Mouse (Mus musculus) limb, embryonic 15.5 days (tissue): ENCODE measurements around the gene U2af1l4. TPM values are rescaled to one million over a fixed set of nuclear protein-coding genes. Genes with fewer than 3 reads are reported as not detected.

Experiments
- ATAC-seq: fragments of 200-750 bp; cut with Nextera tagmentation; 2 replicates; pipeline ENCODE4 v1.8.0; 2017; ENCODE audit warnings: low read depth, moderate TSS enrichment; ENCODE audit not compliant: insufficient number of reproducible peaks, low FRiP score, low TSS enrichment
- H3K27ac ChIP-seq: fragments of 300-500 bp; sonication (generic); 2 replicates; pipeline ENCODE4 v1.5.1; 2015; ENCODE audit warnings: moderate library complexity, mild to moderate bottlenecking, inconsistent platforms
- H3K27me3 ChIP-seq: fragments of 300-500 bp; sonication (generic); 2 replicates; pipeline ENCODE4 v1.6.1; 2015; ENCODE audit warnings: inconsistent platforms
- H3K36me3 ChIP-seq: fragments of 300-500 bp; sonication (generic); 2 replicates; pipeline ENCODE4 v1.6.1; 2015; ENCODE audit warnings: inconsistent platforms
- H3K4me1 ChIP-seq: fragments of 300-500 bp; sonication (generic); 2 replicates; pipeline ENCODE4 v1.6.1; 2015; ENCODE audit warnings: inconsistent platforms
- H3K4me2 ChIP-seq: fragments of 300-500 bp; sonication (generic); 2 replicates; pipeline ENCODE4 v1.6.1; 2015; ENCODE audit warnings: mild to moderate bottlenecking, inconsistent platforms
- H3K4me3 ChIP-seq: fragments of 300-500 bp; sonication (generic); 2 replicates; pipeline ENCODE4 v1.5.1; 2015; ENCODE audit warnings: mild to moderate bottlenecking, inconsistent platforms
- H3K9ac ChIP-seq: fragments of 300-500 bp; sonication (generic); 2 replicates; pipeline ENCODE4 v1.6.1; 2015; ENCODE audit warnings: inconsistent platforms
- H3K9me3 ChIP-seq: fragments of 300-500 bp; sonication (generic); 2 replicates; pipeline ENCODE4 v1.6.1; 2016; ENCODE audit warnings: inconsistent platforms
- WGBS: fragments of 180-500 bp; shearing (Covaris S2); methylation state at CpG from one replicate; pipeline ENCODE4 v1.1.7; 2015; 5-methylcytosine and 5-hydroxymethylcytosine counted together
- microRNA-seq: library from miRNA; unstranded; fragments of <30 nt; microRNA quantifications from one replicate; pipeline ENCODE4, GENCODE M21; 2016
- polyA plus RNA-seq: library from polyadenylated mRNA; unstranded; fragments of >200 nt; fragmentation: Nextera tagmentation; extraction: Ambion mirVana; gene quantifications from 2 replicates; pipeline ENCODE4 v1.2.1, GENCODE M21; 2015

The U2af1l4 gene
- polyA plus RNA-seq, 1 experiment from 2014 or later: 83.0 TPM

DNA sequence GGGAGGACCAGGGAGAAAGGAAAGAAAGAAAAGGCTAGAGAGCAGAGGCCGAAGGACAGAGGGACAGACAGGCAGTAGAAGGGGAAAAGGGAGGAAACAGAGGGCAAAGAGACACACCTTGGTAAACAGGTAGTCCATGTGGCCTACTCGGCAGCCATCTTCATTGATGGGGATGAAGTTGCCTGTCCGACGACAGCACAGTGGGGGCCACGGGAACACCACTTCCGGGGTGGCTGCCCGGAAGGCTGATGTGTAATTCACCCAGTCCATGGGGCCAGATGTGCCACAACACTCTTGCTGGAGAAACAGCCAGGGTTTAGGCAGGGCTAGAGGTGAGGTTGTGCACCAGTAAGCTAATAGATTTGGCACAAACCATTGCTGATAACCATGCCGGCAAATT lies 41.8 kb downstream of the U2af1l4 start:
- H3K27me3 ChIP-seq: no peaks in the 10 kb centered on the region
- H3K4me2 ChIP-seq: no peak overlapping the region
- H3K4me1 ChIP-seq: 0 out of 2 replicates have a peak, but pooled peaks cover 5% of the 10 kb centered on the region
- H3K9me3 ChIP-seq: no peaks in the 10 kb centered on the region
- no peak for ATAC-seq
- no peak overlapping the region for H3K27ac ChIP-seq
- no peaks in the 10 kb centered on the region for H3K36me3 ChIP-seq
- H3K4me3 ChIP-seq: no peak overlapping the region
- no peak overlapping the region for H3K9ac ChIP-seq
- 83% methylated on average over 8 of the region's 8 CpGs for WGBS

DNA sequence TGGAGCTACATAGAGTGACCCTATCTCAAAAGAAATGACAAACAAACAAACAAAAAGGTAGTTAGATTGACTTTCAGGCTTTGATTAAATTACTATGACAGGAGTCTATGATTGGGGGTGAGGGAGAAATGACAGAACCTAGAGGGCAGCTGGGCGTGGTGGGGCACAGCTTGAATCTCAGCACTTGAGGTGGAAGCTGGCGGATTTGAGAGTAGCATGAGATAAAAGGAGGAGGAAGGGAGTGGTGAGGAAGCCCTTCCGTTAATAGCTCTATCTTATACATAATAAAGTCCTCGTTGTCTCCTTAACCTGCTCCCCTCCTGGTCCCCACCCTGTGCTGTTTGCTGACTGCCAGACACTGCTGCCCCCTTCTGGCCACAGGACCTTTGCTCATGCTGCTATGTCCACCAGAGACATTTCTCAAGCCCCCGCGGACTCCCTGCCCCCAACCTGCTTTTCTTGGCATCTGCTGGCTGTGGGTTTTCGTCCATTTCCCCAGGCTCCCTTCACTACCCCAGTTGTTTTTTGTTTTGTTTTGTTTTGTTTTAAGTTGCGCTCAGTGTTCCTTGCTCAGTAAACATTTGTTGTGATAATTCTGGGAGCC lies 44.7 kb downstream of the U2af1l4 start:
- Histone ChIP-seq H3K36me3 (no peaks in the 10 kb centered on the region), H3K27ac (no peak overlapping the region), H3K9ac (no peak overlapping the region), H3K27me3 (no peaks in the 10 kb centered on the region), H3K4me1 (0 out of 2 replicates have a peak, but pooled peaks cover 5% of the 10 kb centered on the region), H3K4me3 (no peak overlapping the region), H3K4me2 (no peak overlapping the region), H3K9me3 (no peaks in the 10 kb centered on the region)
- 31% methylated on average over 8 of the region's 8 CpGs for WGBS
- no peak for ATAC-seq

DNA sequence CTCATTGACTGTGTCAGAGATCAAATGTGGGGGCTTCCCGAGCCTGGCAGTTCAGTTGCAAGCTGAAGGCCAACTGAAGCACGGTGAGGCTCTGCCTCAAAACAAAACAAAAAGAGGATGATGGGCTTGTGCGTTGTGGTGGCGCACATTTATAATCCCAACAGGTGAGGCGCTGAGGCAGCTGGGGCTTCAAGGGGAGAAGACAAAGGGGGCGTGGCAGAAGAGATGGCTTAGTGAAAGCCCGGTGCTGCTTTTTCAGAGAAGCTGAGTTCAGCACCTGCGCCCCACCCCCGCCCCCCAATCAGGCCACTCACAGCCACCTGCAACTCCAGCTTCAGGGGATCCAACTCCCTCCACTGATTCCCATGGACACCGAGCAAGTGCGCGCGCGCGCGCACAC lies 45.4 kb downstream of the U2af1l4 start:
- no peak overlapping the region for H3K27ac ChIP-seq
- no peak overlapping the region for H3K9ac ChIP-seq
- no peak for ATAC-seq
- 51% methylated on average over 16 of the region's 16 CpGs for WGBS
- H3K4me3 ChIP-seq: no peak overlapping the region
- no peaks in the 10 kb centered on the region for H3K9me3 ChIP-seq
- no peak overlapping the region for H3K4me2 ChIP-seq
- H3K4me1 ChIP-seq: 0 out of 2 replicates have a peak, but pooled peaks cover 5% of the 10 kb centered on the region
- H3K27me3 ChIP-seq: no peaks in the 10 kb centered on the region
- no peaks in the 10 kb centered on the region for H3K36me3 ChIP-seq

DNA sequence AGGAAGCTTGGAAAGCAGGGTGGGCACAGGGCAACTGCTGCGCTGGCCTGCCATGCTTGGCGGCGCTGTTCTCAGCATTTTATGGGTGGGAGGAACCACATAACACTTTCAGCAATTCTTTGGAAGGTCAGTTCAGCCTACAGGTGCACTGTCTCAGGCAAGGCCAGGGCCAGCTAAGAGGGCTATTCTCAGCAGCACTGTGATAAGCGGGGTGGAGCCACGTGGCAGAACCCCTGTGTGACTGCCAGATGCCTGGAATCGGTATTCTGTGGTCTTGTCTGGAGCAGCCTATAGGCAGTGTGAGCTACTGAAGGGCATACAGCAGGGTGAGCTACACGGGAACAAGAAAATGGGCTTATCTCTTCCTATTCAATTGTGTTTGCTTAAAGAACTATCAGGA lies 46.9 kb downstream of the U2af1l4 start:
- ATAC-seq: no peak
- Histone ChIP-seq H3K4me1 (0 out of 2 replicates have a peak, but pooled peaks cover 5% of the 10 kb centered on the region), H3K9me3 (no peaks in the 10 kb centered on the region), H3K27ac (no peak overlapping the region), H3K4me2 (no peak overlapping the region), H3K27me3 (no peaks in the 10 kb centered on the region), H3K4me3 (no peak overlapping the region), H3K9ac (no peak overlapping the region), H3K36me3 (no peaks in the 10 kb centered on the region)
- WGBS: 50% methylated on average over 7 of the region's 7 CpGs

DNA sequence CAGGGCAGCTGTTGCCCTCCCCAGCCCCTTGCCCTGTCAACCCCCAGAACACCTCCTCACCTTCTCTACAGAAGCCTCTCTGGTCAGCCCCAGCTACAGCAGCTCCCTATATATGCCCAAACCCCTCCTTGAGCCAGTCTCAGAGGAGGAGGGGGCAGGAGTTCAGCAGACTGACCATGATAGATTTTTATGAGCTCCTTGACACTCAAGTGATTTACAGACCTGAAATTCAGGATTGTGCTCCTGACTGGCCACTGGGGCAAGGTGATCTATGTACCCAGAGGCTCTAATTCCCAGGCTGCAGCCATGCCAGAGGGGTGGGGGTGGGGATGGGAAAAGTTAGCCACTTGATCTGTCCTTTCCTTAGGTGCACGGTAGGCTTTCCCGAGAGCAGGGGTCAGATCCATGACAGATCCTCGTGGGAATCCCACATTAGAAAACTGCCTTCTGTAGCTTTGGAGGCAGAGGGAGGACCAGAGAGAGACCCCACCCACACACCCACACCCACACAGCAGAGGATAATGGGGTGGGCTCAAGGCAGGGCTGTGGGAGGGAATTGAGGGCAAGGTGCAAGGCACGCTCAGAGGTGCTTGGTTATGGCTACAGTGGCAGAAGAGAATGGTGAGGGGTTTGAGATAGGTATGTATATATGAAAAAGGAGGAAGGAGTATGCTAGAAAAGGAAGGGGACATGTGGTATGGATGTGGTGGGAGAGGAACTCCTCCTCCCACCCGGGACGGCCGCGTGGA lies 49.7 kb downstream of the U2af1l4 start, which contains the start of gene Upk1a:
Upk1a (minus strand) TSS at position 194 of the 749 bp plus-strand sequence.
- H3K9me3 ChIP-seq: no peaks in the 10 kb centered on the region
- WGBS: 48% methylated on average over 8 of the region's 8 CpGs
- no peak within 1 kb of the TSS for H3K27ac ChIP-seq
- H3K36me3 ChIP-seq: peaks cover 24% of the 10 kb centered on the region
- ATAC-seq: no peak
- H3K4me2 ChIP-seq: no peak within 1 kb of the TSS
- H3K4me1 ChIP-seq: 0 out of 2 replicates have a peak, but pooled peaks cover 5% of the 10 kb centered on the region
- H3K9ac ChIP-seq: no peak within 1 kb of the TSS
- no peak within 1 kb of the TSS for H3K4me3 ChIP-seq
- H3K27me3 ChIP-seq: no peaks in the 10 kb centered on the region

DNA sequence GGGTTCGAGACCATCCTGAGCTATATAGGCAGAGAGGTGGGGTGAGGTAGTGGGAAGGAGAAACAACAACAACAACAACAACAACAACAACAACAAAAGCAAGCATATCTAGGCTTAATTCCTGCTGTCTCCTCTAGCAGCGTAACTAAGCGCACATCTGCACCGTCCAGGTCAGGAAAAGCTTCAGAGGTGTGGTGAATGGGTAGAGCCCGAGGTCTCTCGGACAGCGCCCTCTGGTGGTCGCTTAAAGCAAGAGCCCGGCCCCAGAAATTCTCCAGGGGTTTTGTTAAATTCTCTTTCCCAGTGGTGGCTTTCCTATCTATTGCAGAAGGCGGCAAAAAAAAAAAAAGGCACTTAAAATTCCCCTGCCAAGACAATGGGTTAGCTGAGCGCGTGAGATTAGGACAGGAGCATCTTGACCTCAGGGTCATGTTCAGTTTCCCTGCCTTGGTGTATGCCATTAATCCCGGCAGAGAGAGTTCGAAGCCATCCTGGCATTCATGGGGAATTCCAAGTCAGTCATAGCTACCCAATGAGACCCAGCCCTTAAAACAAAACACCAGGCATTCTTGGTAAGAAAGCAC lies 50.5 kb downstream of the U2af1l4 start:
- Histone ChIP-seq H3K27ac (no peak overlapping the region), H3K27me3 (no peaks in the 10 kb centered on the region), H3K4me3 (no peak overlapping the region), H3K9me3 (no peaks in the 10 kb centered on the region), H3K4me2 (no peak overlapping the region), H3K9ac (no peak overlapping the region), H3K4me1 (no peaks in the 10 kb centered on the region), H3K36me3 (peaks cover 31% of the 10 kb centered on the region)
- no peak for ATAC-seq
- WGBS: 21% methylated on average over 14 of the region's 14 CpGs

DNA sequence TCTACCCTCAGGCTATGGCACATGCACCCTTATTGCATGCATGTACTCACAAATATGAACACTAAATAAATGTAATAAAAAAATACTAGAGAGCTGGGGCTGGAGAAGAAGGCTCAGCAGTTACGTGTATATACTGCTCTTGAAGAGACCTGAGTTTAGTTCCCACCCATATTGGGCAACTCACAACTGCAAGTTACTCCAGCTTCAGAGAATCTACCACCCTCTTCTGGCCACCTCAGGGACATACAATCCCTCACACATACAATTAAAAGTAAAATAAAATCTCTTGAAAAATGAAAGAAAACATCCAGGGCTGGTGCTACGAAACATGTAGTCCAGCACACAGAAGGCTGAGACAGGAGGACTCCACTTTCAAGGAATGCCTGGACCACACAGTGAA lies 51.4 kb downstream of the U2af1l4 start:
- 76% methylated on average over 2 of the region's 2 CpGs for WGBS
- Histone ChIP-seq H3K4me1 (no peaks in the 10 kb centered on the region), H3K27ac (no peak overlapping the region), H3K36me3 (peaks cover 40% of the 10 kb centered on the region), H3K4me2 (no peak overlapping the region), H3K9ac (no peak overlapping the region), H3K4me3 (no peak overlapping the region), H3K9me3 (no peaks in the 10 kb centered on the region), H3K27me3 (no peaks in the 10 kb centered on the region)
- ATAC-seq: no peak

Small RNAs within 50 kb of the gene (microRNA-seq; reads per million reads assigned to microRNA genes)
- gene Gm38670: 1.0 reads per million
- gene Mir3569: not detected

Other genes with a start within 250 kb of the U2af1l4 start
- 37.1 and 42.8 TPM in 2 replicates for gene Syne4, start 248.5 kb upstream of the U2af1l4 start, polyA plus RNA-seq
- gene E130208F15Rik, start 241.6 kb upstream of the U2af1l4 start, polyA plus RNA-seq: 3.4 TPM in 1 of 2 replicates, not detected in the other
- gene Sdhaf1, start 239.4 kb upstream of the U2af1l4 start, polyA plus RNA-seq: 13.7 and 18.8 TPM in 2 replicates
- 4.1 and 5.1 TPM in 2 replicates for gene Lrfn3, start 200.5 kb upstream of the U2af1l4 start, polyA plus RNA-seq
- 78.9 and 87.7 TPM in 2 replicates for gene Tyrobp, start 149.5 kb upstream of the U2af1l4 start, polyA plus RNA-seq
- gene Hcst, start 143.4 kb upstream of the U2af1l4 start, polyA plus RNA-seq: 2.7 and 3.3 TPM in 2 replicates
- gene Nfkbid, start 141.6 kb upstream of the U2af1l4 start, polyA plus RNA-seq: 1.4 and 2.1 TPM in 2 replicates
- 28.6 and 32.7 TPM in 2 replicates for gene Aplp1, start 117.8 kb upstream of the U2af1l4 start, polyA plus RNA-seq
- 0.04 and 0.38 TPM in 2 replicates for gene Kirrel2, start 105.6 kb upstream of the U2af1l4 start, polyA plus RNA-seq
- gene Nphs1, start 105.0 kb upstream of the U2af1l4 start, polyA plus RNA-seq: 0.07 TPM in 1 of 2 replicates, not detected in the other
- 0.18 TPM in 1 of 2 replicates, not detected in the other for gene Prodh2, start 69.7 kb upstream of the U2af1l4 start, polyA plus RNA-seq
- gene Arhgap33, start 28.2 kb upstream of the U2af1l4 start, polyA plus RNA-seq: 7.8 and 8.0 TPM in 2 replicates
- gene Hspb6, start 11.1 kb upstream of the U2af1l4 start, polyA plus RNA-seq: 17.6 and 29.4 TPM in 2 replicates
- gene Proser3, start 11.0 kb upstream of the U2af1l4 start, polyA plus RNA-seq: 11.3 and 12.1 TPM in 2 replicates
- gene Lin37, start 3.5 kb upstream of the U2af1l4 start, polyA plus RNA-seq: 37.9 and 49.4 TPM in 2 replicates
- gene Gm49396, start within 50 bp of the U2af1l4 start, polyA plus RNA-seq: 12.2 and 12.4 TPM in 2 replicates
- gene Psenen, start 326 bp downstream of the U2af1l4 start, polyA plus RNA-seq: 126 and 146 TPM in 2 replicates
- gene Igflr1, start 2.1 kb downstream of the U2af1l4 start, polyA plus RNA-seq: 3.0 and 3.5 TPM in 2 replicates
- gene Kmt2b, start 25.4 kb downstream of the U2af1l4 start, polyA plus RNA-seq: 7.3 and 8.1 TPM in 2 replicates
- 3.0 and 4.2 TPM in 2 replicates for gene Zbtb32, start 35.6 kb downstream of the U2af1l4 start, polyA plus RNA-seq
- gene Upk1a, start 49.5 kb downstream of the U2af1l4 start, polyA plus RNA-seq: 0.45 and 0.58 TPM in 2 replicates
- gene Cox6b1, start 62.9 kb downstream of the U2af1l4 start, polyA plus RNA-seq: 739 and 763 TPM in 2 replicates
- gene Etv2, start 72.6 kb downstream of the U2af1l4 start, polyA plus RNA-seq: not detected in 2 replicates
- 104 and 114 TPM in 2 replicates for gene Rbm42, start 87.0 kb downstream of the U2af1l4 start, polyA plus RNA-seq
- 33.6 and 34.4 TPM in 2 replicates for gene Haus5, start 101.7 kb downstream of the U2af1l4 start, polyA plus RNA-seq
- not detected in 2 replicates for gene Pmis2, start 108.3 kb downstream of the U2af1l4 start, polyA plus RNA-seq
- 1.1 and 1.4 TPM in 2 replicates for gene 2200002J24Rik, start 135.6 kb downstream of the U2af1l4 start, polyA plus RNA-seq
- gene Atp4a, start 148.9 kb downstream of the U2af1l4 start, polyA plus RNA-seq: 0.19 and 0.99 TPM in 2 replicates
- gene Tmem147, start 166.2 kb downstream of the U2af1l4 start, polyA plus RNA-seq: 197 and 199 TPM in 2 replicates
- 0.52 and 0.66 TPM in 2 replicates for gene Gapdhs, start 180.4 kb downstream of the U2af1l4 start, polyA plus RNA-seq
- gene Sbsn, start 188.2 kb downstream of the U2af1l4 start, polyA plus RNA-seq: 293 and 299 TPM in 2 replicates
- gene Dmkn, start 200.5 kb downstream of the U2af1l4 start, polyA plus RNA-seq: 913 and 939 TPM in 2 replicates
- gene Krtdap, start 224.6 kb downstream of the U2af1l4 start, polyA plus RNA-seq: 3,274 and 3,770 TPM in 2 replicates